Mouse (Mus musculus) adrenal gland, postnatal 25 days (tissue): Measurements from ENCODE around the gene Hnrnpl. TPM values are rescaled to one million over a fixed set of nuclear protein-coding genes. Genes with fewer than 3 reads are reported as not detected.
A peak's percentile ranks its signal among the peaks of the same experiment; 100 is the strongest.

Experiments used
- DNase-seq: peaks from one replicate; pipeline ENCODE4 v3.0.0; 2021; ENCODE audit warnings: mixed read lengths
- total RNA-seq: library from RNA; stranded (reverse); gene quantifications from 2 replicates; pipeline ENCODE4 v1.2.3, GENCODE M21; 2021

Gene Hnrnpl
- total RNA-seq, 1 experiment from 2014 or later: 491 TPM

- no peak for DNase-seq
Measured at GRCm38 (mm10) chr7:28812436-28812835, 4.1 kb downstream of the Hnrnpl start.

DNA sequence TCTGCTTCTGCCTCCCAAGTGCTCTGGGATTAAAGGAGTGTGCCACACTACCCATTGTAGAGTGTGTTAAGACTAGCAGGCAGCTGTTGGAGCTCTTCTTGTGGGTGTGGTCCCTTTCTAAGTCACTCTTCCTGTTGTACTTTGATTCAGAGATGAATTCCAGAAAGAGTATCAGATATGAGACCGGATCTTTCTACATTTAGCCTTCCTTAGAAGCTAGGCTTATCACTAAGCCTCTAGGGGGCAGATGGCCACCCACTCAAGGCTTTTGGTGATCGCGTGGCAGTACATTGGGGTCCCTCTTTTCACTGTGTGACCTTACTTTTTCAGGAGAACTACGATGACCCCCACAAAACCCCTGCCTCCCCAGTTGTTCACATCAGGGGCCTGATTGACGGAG, 4.6 kb downstream of the Hnrnpl start:
- DNase-seq: no peak

- DNase-seq: no peak
Measured at GRCm38 (mm10) chr7:28814306-28815034, 6.1 kb downstream of the Hnrnpl start.

DNA sequence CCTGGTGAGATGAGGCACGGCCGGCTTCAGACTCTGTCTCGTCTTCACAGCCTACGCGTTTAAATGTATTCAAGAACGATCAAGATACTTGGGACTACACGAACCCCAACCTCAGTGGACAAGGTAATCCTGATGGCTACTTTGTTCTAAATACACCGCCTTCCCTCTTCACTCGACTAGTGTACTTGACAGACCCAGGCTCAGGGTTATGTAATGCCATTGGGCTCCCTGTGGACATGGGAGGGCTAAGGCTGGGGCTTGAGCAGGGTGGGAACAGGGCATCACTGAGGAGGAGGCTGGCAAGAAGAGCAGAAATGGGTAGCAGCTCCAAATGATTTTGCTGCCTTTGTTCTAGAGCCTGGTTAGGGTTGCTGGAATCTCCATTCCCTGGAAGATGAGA, 6.9 kb downstream of the Hnrnpl start:
- DNase-seq: no peak

DNA sequence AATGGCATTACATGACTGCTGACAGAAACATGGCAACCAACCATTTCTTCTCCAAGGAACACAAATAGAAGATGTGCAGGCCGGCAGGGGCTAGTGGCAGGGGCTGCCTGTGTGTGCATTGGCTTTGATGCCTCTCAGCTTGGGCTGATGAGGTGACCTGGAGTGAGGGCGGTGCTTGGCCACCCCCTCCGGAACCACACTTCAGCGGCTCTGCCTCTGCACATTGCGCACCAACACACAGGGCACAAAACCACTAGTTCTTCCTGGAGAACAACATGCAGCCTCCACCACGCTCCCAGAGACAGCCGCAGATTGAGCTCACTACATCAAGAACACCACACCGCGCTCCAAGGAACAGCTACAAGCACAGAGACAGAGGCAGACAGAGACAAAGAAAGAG, 7.9 kb downstream of the Hnrnpl start:
- DNase-seq: no peak

- no peak for DNase-seq
Measured at GRCm38 (mm10) chr7:28816920-28817319, 8.6 kb downstream of the Hnrnpl start.

DNA sequence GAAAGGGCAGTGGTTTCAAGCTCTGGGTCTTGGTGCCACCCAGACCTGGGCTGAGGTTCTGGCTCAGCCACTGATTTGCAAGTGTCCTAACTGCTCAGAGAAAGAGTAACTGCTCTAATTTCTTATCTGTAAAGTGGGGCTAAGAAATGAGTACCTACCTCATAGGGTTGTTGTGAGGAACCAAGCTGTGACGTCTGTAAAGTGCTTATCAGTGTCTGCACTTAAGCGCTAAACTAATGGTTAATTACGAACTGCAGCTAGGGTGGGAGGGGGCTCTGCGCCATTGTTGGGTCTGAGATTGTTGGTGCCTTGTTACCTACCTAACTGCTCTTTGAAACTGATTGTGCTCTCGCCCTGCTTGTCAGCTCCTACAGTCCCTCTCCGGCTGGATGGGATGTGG, 9.2 kb downstream of the Hnrnpl start:
- no peak for DNase-seq

DNA sequence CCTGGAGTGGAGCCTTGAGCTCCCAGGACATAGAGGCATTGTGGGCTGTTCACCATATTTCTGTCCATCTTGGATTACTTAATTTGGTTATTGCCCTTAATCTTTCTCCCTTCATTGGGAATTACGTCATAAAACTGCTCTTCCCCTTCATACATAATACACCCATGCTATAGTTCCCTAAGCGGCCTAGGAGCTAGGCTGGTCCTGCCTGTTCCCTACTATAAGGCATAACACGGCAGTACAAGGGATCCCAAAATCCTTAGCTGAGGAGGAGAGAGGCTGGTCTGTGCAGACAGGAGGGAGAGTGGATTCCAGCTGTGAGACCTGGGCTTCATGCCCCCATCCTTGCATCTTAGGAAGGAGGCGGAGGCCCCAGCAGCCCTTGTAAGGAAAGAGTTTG, 9.6 kb downstream of the Hnrnpl start:
- no peak for DNase-seq

DNA sequence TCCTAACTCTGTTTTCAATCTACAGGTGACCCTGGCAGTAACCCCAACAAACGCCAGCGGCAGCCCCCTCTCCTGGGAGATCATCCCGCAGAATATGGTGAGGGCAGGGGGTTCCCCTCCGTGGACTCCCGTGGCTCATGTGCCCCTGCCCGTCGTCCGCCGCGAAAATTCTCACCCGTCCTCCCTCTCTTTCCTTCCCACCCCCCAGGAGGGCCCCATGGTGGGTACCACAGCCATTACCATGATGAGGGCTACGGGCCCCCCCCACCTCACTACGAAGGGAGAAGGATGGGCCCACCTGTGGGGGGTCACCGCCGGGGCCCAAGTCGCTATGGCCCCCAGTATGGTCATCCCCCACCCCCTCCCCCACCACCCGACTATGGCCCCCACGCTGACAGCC, 10.1 kb downstream of the Hnrnpl start:
- no peak for DNase-seq

GRCm38 (mm10) chr7:28818861-28819452, 10.6 kb downstream of the Hnrnpl start:
- DNase-seq: no peak

GRCm38 (mm10) chr7:28819571-28819970, 11.2 kb downstream of the Hnrnpl start:
- no peak for DNase-seq

DNA sequence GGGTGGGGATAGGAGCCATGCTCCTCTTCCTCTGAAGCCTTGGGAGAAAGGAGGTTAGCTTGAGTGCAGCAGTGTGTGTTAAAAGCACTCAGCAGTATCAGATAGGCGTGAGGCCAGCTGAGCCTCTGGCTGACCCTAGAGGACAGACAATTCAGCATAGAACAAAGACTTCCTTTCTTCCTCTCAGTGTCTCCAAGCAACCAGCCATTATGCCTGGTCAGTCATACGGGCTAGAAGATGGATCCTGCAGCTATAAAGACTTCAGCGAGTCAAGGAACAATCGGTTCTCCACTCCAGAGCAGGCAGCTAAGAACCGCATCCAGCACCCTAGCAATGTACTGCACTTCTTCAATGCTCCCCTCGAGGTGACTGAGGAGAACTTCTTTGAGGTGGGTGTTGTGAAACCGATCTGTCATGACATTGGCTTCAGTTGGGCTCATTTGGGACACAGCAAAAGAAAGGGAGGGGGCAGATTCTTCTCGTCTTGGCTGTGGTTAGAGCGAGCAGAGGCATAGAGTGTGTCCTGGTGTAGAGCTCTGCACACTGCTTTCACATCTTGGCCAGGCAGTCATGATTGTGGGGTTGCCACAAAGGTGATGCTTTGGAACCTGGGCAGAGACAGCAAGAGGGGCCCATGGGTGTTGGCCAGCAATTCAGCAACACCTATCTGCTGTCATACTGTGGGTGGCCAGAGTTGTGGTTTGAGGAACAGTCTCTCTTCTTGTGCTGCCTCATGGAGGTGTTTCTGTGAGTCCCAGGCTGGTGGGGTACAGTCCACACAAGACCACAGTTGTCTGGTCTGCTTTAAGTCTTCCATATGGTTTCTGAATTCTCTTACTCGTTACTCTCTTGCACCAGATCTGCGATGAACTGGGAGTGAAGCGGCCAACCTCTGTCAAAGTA, 12.3 kb downstream of the Hnrnpl start:
- no peak for DNase-seq

GRCm38 (mm10) chr7:28821261-28821831, 13.0 kb downstream of the Hnrnpl start:
- peak; percentile 76 for DNase-seq

GRCm38 (mm10) chr7:28822556-28822955, 14.2 kb downstream of the Hnrnpl start:
- DNase-seq: no peak

DNA sequence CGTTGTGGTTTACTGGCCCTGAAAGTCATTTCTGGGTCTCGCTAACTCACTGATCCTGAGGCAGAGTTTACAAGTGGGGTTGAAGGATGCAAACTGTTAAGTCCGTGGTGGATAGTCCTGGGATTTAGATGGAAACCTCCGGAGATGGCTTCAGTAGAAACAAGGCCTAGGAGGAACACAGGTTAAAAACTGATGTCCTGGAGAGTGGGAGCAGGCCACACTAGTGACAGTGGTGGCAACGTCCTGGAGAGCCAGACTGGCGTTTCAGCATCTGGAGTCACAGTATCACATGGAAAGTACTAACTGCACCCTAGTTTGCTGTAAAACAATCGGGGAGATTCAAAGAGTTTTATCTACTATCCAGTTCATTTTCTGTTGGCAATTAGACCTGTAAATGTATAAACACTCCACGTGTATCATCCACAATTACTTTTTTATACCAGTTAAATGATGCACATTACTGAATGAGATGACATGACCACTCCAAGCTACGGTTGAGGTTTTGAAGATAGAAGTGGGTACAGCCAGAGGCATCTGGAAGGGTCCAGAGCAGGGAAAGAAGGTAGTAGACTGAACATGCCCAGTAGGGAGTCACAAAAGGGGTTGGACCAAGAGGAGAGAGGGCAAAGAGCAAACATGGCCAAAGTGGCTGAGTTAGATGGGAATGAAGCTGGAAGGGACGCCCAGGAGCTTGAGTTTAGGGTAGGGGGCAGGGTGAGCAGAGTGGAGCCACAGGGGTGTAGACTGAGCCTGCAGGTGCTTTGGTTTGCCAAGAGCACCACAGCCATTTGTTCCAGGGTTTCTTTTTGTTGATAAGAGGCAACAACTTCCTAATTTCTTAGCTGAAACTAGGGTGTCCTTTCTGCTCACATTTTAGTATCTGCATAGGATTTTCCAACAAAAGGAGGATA, 14.9 kb downstream of the Hnrnpl start:
- no peak for DNase-seq

DNA sequence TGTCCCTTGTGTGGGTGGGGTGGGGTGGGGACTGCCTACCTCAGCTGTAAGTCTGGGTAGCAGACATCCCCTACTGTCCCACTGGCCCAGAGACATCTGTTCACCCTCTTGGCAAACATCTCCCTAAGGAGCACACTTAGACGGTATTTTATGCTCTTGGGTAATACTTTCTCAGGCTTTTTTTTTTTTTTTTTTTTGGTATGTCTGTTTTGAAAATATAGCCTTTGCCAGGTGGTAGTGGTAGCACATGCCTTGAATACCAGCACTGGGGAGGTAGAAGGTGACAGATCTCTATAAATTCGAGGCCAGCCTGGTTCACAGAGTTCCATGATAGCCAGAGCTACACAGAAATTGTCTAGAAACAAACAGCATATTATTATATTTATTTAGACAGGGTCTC, 15.6 kb downstream of the Hnrnpl start:
- DNase-seq: no peak

DNA sequence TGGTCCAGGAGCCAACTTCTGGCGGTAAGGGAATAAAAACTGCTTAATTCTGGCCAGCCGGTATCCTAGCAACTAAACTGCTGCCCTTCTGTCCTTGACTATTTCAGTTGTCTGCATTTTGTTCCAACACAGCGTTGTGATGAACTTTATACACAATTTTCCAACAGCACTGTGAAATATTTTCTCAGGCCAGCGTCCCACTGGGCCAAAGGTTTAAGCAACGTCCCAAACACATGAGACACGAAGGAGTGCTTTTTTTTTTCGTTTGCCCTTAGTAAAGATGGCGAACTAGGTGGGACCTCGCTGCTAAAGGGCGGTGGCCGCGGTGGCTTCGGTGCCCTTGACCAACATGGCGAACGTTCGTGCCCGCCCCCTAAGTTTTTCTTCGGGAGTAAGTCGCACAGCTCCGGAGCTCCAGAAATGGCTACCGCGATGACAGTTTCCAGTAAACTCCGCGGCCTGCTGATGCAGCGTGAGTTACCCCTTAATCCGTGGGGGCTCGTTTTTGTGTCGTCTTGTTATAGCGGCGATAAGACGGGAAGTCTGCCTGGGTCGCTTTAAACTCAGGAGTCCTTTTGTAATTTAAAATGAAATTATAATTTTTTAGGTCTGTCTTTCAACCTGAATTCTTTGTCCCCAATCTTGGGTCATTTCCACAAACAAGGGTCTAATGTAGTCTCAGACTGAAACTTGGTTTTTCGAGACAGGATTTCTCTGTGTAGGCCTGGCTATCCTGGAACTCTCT, 16.8 kb downstream of the Hnrnpl start, which contains the start of gene Ech1:
Gene Ech1 (plus strand): TSS at position 277 of the 745 bp plus-strand sequence.
- peak; percentile 91 for DNase-seq

- DNase-seq: no peak
Measured at GRCm38 (mm10) chr7:28825686-28826401, 17.5 kb downstream of the Hnrnpl start.

DNA sequence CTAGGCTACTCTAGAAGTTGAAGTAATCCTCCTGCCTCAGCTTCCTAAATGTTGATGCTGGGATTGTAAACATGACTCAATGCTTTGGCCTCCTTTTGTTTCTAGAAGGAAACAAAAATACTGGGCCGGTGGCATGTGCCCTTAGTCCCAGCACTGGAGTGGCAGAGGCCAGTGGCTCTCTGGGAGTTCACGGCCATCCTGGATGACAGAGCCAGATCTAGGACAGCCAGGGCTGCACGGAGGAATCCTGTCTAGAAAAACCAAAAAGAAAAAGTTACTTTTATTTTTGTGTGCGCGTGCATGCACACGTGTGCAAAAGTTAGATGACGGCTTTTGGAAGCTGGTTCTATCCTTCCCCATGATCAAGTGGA, 18.0 kb downstream of the Hnrnpl start:
- no peak for DNase-seq

DNA sequence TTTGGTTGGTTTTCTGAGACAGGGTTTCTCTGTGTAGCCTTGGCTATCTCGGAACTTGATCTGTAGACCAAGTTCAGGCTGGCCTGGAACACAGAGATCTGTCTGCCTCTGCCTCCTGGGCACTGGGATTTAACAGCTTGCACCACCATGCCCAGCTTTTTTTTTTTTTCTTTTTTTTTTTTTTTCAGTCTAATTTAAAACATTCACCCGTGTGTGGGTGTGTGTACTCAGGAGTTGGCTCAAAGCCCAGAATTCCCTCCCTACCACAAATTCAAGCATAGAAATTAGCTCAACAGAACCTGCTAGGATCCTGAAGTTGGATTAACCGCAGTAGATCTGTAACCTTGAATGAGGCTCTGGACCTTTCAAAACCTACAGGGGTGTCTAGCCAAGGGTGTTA, 19.0 kb downstream of the Hnrnpl start:
- DNase-seq: no peak
